Mouse (Mus musculus) spleen, adult 2 months (tissue): ENCODE measurements around the gene Sp4. TPM values are rescaled to one million over a fixed set of nuclear protein-coding genes. Genes with fewer than 3 reads are reported as not detected.

Source experiments
- DNase-seq, 2 experiments: peaks; one replicate each; pipeline versions ENCODE4 v3.0.0 to v3.0.0-alpha.2; 2012 to 2021; ENCODE audit warnings: low spot score in 2 of 2, low read depth in 1 of 2
- H3K27ac ChIP-seq: fragments of 200-500 bp; 2 replicates; pipeline ENCODE4 v1.5.1; 2012; ENCODE audit warnings: low read length, inconsistent platforms; ENCODE audit not compliant: insufficient read depth
- H3K27me3 ChIP-seq: fragments of 200-500 bp; 2 replicates; pipeline ENCODE4 v1.6.1; 2012; ENCODE audit warnings: mild to moderate bottlenecking, moderate library complexity, low read length, inconsistent platforms; ENCODE audit not compliant: control insufficient read depth, insufficient read depth
- H3K36me3 ChIP-seq: fragments of 200-500 bp; 2 replicates; pipeline ENCODE4 v1.6.1; 2012; ENCODE audit warnings: mild to moderate bottlenecking, low read length, inconsistent platforms; ENCODE audit not compliant: control insufficient read depth, insufficient read depth
- H3K4me1 ChIP-seq: fragments of 200-500 bp; 2 replicates; pipeline ENCODE4 v1.6.1; 2011; ENCODE audit warnings: inconsistent platforms; ENCODE audit not compliant: control insufficient read depth, insufficient read depth, insufficient read length
- H3K4me3 ChIP-seq: fragments of 200-500 bp; 2 replicates; pipeline ENCODE4 v1.5.1; 2011; ENCODE audit warnings: mild to moderate bottlenecking, inconsistent platforms; ENCODE audit not compliant: insufficient read depth, insufficient read length; ENCODE audit errors: extremely low read depth
- CTCF ChIP-seq: fragments of 200-500 bp; IDR thresholded peaks from 2 replicates; pipeline ENCODE4 v1.5.1; 2011; ENCODE audit warnings: mild to moderate bottlenecking, inconsistent platforms; ENCODE audit not compliant: insufficient read depth, insufficient read length, insufficient replicate concordance; ENCODE audit errors: extremely low read depth
- POLR2A ChIP-seq: fragments of 200-500 bp; IDR thresholded peaks from 2 replicates; pipeline ENCODE4 v1.6.1; 2011; ENCODE audit warnings: low read depth, low read length, inconsistent platforms
- WGBS: fragments of 180-500 bp; shearing (Covaris S2); methylation state at CpG from one replicate; pipeline ENCODE4 v1.1.7; 2018; 5-methylcytosine and 5-hydroxymethylcytosine counted together
- polyA plus RNA-seq: library from polyadenylated mRNA; depleted of rRNA; stranded (reverse); fragments of >200 nt; gene quantifications from 2 replicates; pipeline ENCODE4 v1.2.3, GENCODE M21; 2012

Sp4 gene
- polyA plus RNA-seq, 1 experiment, result 7.7 TPM

DNA sequence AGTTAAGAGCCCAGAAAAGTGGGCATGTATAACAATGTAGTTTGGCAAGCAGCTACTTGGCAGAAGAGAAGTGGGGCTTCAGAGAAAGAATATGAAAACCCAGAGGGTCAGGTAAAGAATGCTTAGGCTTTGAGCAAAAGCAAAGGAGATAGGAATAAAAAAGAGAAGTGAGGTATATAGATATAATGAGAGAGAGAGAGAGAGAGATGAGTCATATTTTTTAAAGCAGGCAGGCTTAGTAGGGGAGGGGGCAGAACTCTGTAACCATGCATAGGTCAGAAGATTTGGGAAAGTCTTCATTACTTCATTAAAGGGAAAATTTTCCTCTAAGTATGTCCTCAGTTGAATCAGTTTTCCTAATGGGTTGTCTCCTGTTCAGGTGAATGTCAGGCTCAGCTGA lies 18.8 kb upstream of the Sp4 start:
- no peaks in the 10 kb centered on the region for H3K27me3 ChIP-seq
- H3K36me3 ChIP-seq, result no peaks in the 10 kb centered on the region
- no peak for DNase-seq
- no peaks in the 10 kb centered on the region for H3K4me1 ChIP-seq
- no peak for TF ChIP-seq CTCF
- no peak for TF ChIP-seq POLR2A
- H3K27ac ChIP-seq, result no peak overlapping the region
- no peak overlapping the region for H3K4me3 ChIP-seq

DNA sequence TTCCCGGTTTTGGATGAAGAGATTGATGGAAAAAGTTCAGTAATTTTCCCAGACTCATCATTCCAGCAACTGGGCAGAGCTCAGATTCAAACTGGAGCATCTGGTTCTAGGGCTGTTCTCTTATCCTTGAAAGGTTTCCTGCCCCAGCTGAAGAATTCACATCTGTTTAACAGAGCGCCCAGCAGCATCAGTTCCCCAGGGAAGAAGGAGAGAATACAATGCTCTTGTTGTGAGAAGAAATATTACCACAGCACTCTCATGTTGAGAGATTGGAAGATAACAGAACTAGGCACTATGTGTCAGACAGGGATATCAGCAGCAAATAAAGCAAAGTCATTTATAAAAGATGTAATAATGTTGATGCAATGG lies 13.2 kb upstream of the Sp4 start:
- DNase-seq, result no peak
- 78% methylated on average over 2 of the region's 2 CpGs for WGBS
- Histone ChIP-seq H3K4me3 (no peak overlapping the region), H3K36me3 (no peaks in the 10 kb centered on the region), H3K27me3 (no peaks in the 10 kb centered on the region), H3K27ac (no peak overlapping the region), H3K4me1 (no peaks in the 10 kb centered on the region)
- no peak for TF ChIP-seq CTCF
- no peak for TF ChIP-seq POLR2A

DNA sequence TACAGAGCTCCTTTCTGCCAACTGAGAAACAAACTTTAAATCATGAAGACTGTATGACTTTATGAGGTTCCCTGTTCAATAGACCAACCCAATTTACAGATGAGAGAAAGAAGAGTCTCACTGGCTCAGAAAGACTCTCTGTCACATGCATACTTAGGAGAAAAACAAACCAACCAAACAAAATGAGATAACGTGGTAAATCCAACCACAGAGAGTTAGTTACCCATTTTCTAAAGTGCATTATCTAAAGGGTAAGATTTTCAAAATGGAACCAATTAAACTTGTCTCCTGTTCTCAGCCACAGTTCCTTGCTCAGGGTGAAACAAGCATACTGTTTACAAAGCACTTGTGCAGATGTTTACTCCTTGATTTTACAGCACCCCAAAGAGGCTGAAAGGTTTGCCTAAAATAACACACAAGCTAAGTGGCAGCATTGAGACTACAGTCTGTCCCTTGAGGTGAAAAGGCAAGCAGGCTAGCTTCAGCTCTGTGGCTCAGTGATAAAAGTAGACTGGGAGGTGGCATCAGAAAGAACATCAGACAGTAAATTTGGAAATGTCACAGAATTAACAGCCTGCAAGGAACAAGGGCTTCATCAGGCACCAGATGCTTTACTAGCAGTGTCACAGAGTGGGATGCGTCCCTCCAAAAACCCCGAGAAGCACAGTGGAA lies 12.7 kb upstream of the Sp4 start:
- no peak for DNase-seq
- TF ChIP-seq CTCF (no peak), POLR2A (no peak)
- Histone ChIP-seq H3K4me3 (no peak overlapping the region), H3K36me3 (no peaks in the 10 kb centered on the region), H3K4me1 (no peaks in the 10 kb centered on the region), H3K27ac (no peak overlapping the region), H3K27me3 (no peaks in the 10 kb centered on the region)
- WGBS, result 81% methylated on average over 3 of the region's 3 CpGs

DNA sequence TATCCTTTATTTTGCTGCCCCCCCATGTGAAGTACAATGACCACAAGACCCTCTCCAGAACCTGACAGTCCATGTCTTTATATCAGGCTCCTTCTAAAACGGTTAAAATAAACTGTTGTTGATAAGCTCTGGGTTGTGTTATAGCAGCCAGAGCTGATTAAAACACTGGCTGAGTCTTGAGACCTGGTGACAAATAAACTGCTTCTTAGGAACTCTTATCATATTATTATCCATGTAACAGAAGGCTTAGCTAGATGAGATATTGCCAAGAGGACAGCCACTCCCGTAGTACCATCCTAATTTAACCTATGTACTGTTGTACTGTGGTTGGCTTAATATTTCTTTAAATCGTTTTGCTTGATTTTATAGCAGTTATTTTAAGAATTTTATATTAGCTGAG lies 2.3 kb upstream of the Sp4 start:
- H3K36me3 ChIP-seq, result no peaks in the 10 kb centered on the region
- TF ChIP-seq POLR2A (no peak), CTCF (no peak)
- H3K27ac ChIP-seq, result no peak overlapping the region
- no peaks in the 10 kb centered on the region for H3K27me3 ChIP-seq
- no peak for DNase-seq
- 84% methylated on average over 3 of the region's 3 CpGs for WGBS
- no peak overlapping the region for H3K4me3 ChIP-seq
- peaks cover 7% of the 10 kb centered on the region; the same call in 1 of the 2 replicates for H3K4me1 ChIP-seq

DNA sequence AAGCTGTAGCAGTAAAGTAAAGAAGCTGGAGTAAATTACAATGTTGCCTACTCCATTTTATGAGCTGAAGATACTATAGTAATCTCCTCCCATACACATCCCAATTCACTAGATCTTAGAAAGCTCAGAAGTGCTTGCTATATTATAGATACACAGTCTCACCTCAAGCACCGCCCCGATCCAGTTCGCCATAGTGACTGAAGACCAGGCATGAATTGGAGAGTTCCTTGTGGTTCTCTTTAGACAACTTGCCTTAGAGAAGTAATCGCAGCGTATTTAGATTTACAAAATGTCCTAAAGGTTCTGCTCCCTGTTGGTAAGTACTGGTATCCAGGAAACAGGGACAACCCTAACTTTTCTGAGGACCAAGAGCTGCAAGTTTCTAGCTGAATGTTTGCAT lies 1.8 kb upstream of the Sp4 start:
- Histone ChIP-seq H3K36me3 (no peaks in the 10 kb centered on the region), H3K27ac (no peak overlapping the region), H3K27me3 (no peaks in the 10 kb centered on the region), H3K4me3 (no peak overlapping the region), H3K4me1 (peaks cover 7% of the 10 kb centered on the region; the same call in 1 of the 2 replicates)
- WGBS, result 87% methylated on average over 5 of the region's 5 CpGs
- DNase-seq, result no peak
- no peak for TF ChIP-seq POLR2A
- TF ChIP-seq CTCF, result no peak

DNA sequence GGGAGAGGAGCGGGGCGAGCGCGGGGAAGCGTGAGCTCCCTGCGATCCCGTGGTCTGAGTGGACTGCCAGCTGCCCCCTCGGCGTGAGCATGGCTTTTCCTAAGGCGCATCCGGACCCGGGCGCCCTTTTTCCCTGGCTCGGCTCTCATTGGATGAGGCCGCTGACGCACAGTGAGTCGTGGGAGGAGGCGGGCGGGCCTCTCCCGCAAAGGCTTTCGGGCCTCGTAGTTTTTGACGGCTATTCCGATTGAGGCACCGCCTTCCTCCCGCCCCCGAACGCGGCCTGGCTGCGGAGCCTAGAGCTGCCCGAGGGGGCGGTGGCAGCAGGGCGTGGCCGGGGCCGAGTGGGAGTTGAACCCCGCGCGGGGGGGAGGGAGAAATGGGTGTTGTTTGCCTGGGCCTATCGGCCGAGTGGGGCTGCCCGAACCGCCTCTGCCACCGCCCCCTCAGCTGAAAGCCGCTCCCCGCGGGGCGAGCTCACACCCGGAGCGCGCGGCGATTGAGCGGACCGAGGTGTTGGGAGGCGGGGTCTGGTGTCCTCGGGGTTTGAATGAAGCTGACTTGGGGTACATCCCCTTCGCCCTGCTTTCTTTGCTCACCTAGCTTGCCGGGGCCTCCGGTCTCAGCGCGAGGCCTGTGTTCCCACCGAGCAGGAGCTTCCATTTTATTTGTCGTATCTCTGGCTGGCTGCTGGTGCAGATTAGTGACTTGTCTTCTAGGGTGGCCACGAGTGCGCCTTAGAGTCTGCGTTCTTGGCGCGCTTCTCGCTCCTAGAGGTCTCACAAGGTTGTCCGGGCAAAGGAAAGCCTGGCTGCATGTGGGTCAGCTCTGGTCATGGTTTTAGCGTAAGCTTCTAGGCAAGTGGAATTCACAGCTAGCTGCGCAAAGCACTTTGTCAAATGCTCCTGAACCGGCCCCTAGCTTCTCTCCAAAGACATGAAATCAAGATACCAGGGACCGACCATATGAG lies 911 bp upstream of the Sp4 start:
- H3K27me3 ChIP-seq, result no peaks in the 10 kb centered on the region
- under 1% methylated on average over 73 of the region's 74 CpGs for WGBS

DNA sequence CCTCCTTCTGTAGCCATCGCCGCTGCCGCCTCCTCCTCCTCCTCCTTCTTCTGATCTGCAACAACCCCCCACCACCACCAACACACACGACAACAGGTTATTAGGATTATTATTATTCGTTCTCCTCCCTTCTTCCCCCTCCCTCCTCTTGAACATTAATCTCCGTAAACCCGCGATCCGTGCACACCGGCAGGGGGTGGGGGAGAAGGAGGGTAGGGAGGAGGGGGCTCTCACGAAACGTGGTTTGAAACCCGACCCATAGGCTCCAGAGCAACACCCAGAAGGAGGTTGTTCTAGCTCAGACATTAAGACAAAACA lies 527 bp downstream of the Sp4 start:
- Histone ChIP-seq H3K4me3 (peak overlapping the region; percentile 82), H3K27me3 (no peaks in the 10 kb centered on the region), H3K4me1 (peaks cover 9% of the 10 kb centered on the region), H3K27ac (peak overlapping the region; percentile 73), H3K36me3 (no peaks in the 10 kb centered on the region)
- no peak for DNase-seq
- 0% methylated on average over 13 of the region's 13 CpGs for WGBS
- TF ChIP-seq POLR2A (no peak), CTCF (no peak)

More for the DNA sequence above, 911 bp upstream of the Sp4 start:
- no peak for TF ChIP-seq CTCF
- no peak; the same call in 1 of the 2 replicates for TF ChIP-seq POLR2A
- Histone ChIP-seq H3K27ac (peak overlapping the region; percentile 96), H3K4me1 (peaks cover 7% of the 10 kb centered on the region; the same call in 1 of the 2 replicates), H3K36me3 (no peaks in the 10 kb centered on the region), H3K4me3 (peak overlapping the region; percentile 85)
- peak; percentile 98 to 100 for DNase-seq
